Mouse (Mus musculus): ENCODE results near the gene Gm11077. TPM values are rescaled to one million over a fixed set of nuclear protein-coding genes. Genes with fewer than 3 reads are reported as not detected.

Gene Gm11077
- not detected in 2 replicates for total RNA-seq (2017)

- ATAC-seq (ENCODE audit: extremely low read depth, insufficient number of reproducible peaks, low FRiP score, poor library complexity, severe bottlenecking), result no peak
Observed at GRCm38 (mm10) chr6:140729272-140729671, at the start of gene Gm11077. Gm11077 (plus strand) TSS chr6:140729284.

GRCm38 (mm10) chr6:140680713-140681112 lies 48.4 kb upstream of the Gm11077 start:
- ATAC-seq (ENCODE audit: extremely low read depth, insufficient number of reproducible peaks, low FRiP score, poor library complexity, severe bottlenecking), result no peak

GRCm38 (mm10) chr6:140682829-140683228 lies 46.3 kb upstream of the Gm11077 start:
- ATAC-seq (ENCODE audit: extremely low read depth, insufficient number of reproducible peaks, low FRiP score, poor library complexity, severe bottlenecking), result no peak

- ATAC-seq (ENCODE audit: extremely low read depth, insufficient number of reproducible peaks, low FRiP score, poor library complexity, severe bottlenecking), result 0 out of 2 replicates have a peak, but pooled peaks have one; percentile 9
Observed at GRCm38 (mm10) chr6:140684403-140684802, 44.7 kb upstream of the Gm11077 start.

- no peak for ATAC-seq (ENCODE audit: extremely low read depth, insufficient number of reproducible peaks, low FRiP score, poor library complexity, severe bottlenecking)
Observed at GRCm38 (mm10) chr6:140689617-140690404, 39.3 kb upstream of the Gm11077 start.

- ATAC-seq (ENCODE audit: extremely low read depth, insufficient number of reproducible peaks, low FRiP score, poor library complexity, severe bottlenecking), result no peak
Observed at GRCm38 (mm10) chr6:140692160-140692559, 36.9 kb upstream of the Gm11077 start.

- ATAC-seq (ENCODE audit: extremely low read depth, insufficient number of reproducible peaks, low FRiP score, poor library complexity, severe bottlenecking), result no peak
Observed at GRCm38 (mm10) chr6:140696192-140696879, 32.7 kb upstream of the Gm11077 start.

- ATAC-seq (ENCODE audit: extremely low read depth, insufficient number of reproducible peaks, low FRiP score, poor library complexity, severe bottlenecking), result no peak
Observed at GRCm38 (mm10) chr6:140697994-140698393, 31.1 kb upstream of the Gm11077 start.

- ATAC-seq (ENCODE audit: extremely low read depth, insufficient number of reproducible peaks, low FRiP score, poor library complexity, severe bottlenecking), result no peak
Observed at GRCm38 (mm10) chr6:140698596-140698995, 30.5 kb upstream of the Gm11077 start.

GRCm38 (mm10) chr6:140701259-140701658 lies 27.8 kb upstream of the Gm11077 start:
- ATAC-seq (ENCODE audit: extremely low read depth, insufficient number of reproducible peaks, low FRiP score, poor library complexity, severe bottlenecking), result no peak

GRCm38 (mm10) chr6:140705132-140705531 lies 24.0 kb upstream of the Gm11077 start:
- no peak for ATAC-seq (ENCODE audit: extremely low read depth, insufficient number of reproducible peaks, low FRiP score, poor library complexity, severe bottlenecking)

- no peak for ATAC-seq (ENCODE audit: extremely low read depth, insufficient number of reproducible peaks, low FRiP score, poor library complexity, severe bottlenecking)
Observed at GRCm38 (mm10) chr6:140706056-140706455, 23.0 kb upstream of the Gm11077 start.

GRCm38 (mm10) chr6:140708059-140708458 lies 21.0 kb upstream of the Gm11077 start:
- peak; percentile 45; the same call in 1 of the 2 replicates for ATAC-seq (ENCODE audit: extremely low read depth, insufficient number of reproducible peaks, low FRiP score, poor library complexity, severe bottlenecking)

- no peak for ATAC-seq (ENCODE audit: extremely low read depth, insufficient number of reproducible peaks, low FRiP score, poor library complexity, severe bottlenecking)
Observed at GRCm38 (mm10) chr6:140709415-140710107, 19.5 kb upstream of the Gm11077 start.

GRCm38 (mm10) chr6:140712754-140713153 lies 16.3 kb upstream of the Gm11077 start:
- peak; percentile 44; the same call in 1 of the 2 replicates for ATAC-seq (ENCODE audit: extremely low read depth, insufficient number of reproducible peaks, low FRiP score, poor library complexity, severe bottlenecking)

GRCm38 (mm10) chr6:140714905-140715365 lies 14.1 kb upstream of the Gm11077 start:
- ATAC-seq (ENCODE audit: extremely low read depth, insufficient number of reproducible peaks, low FRiP score, poor library complexity, severe bottlenecking), result peak; percentile 61; the same call in 1 of the 2 replicates

GRCm38 (mm10) chr6:140722058-140722457 lies 7.0 kb upstream of the Gm11077 start:
- peak; percentile 19; the same call in 1 of the 2 replicates for ATAC-seq (ENCODE audit: extremely low read depth, insufficient number of reproducible peaks, low FRiP score, poor library complexity, severe bottlenecking)

- no peak for ATAC-seq (ENCODE audit: extremely low read depth, insufficient number of reproducible peaks, low FRiP score, poor library complexity, severe bottlenecking)
Observed at GRCm38 (mm10) chr6:140730669-140731401, 1.8 kb downstream of the Gm11077 start.

GRCm38 (mm10) chr6:140731402-140731730 lies 2.3 kb downstream of the Gm11077 start:
- ATAC-seq (ENCODE audit: extremely low read depth, insufficient number of reproducible peaks, low FRiP score, poor library complexity, severe bottlenecking), result no peak
